Mouse (Mus musculus): ENCODE measurements around the gene Mog. TPM values are rescaled to one million over a fixed set of nuclear protein-coding genes. Genes with fewer than 3 reads are reported as not detected.
A peak's percentile ranks its signal among the peaks of the same experiment; 100 is the strongest.

Gene Mog
- total RNA-seq (2012; rRNA removed) (not detected in 2 replicates), total RNA-seq (2014; rRNA removed) (not detected in 2 replicates), polyA plus RNA-seq (2012; ENCODE audit: insufficient read length, low read depth) (not detected in 2 replicates)

GRCm38 (mm10) chr17:37022628-37023576 lies at the start of gene Mog:
Gene Mog (minus strand): TSS chr17:37023398.
- Histone ChIP-seq H3K4me2 (ENCODE audit: insufficient read depth, low read depth, poor library complexity, severe bottlenecking) (no peak within 1 kb of the TSS), H3K9me3 (replicated peaks; ENCODE audit: low read length) (no peaks in the 10 kb centered on the region), H3K27me3 (replicated peaks) (no peaks in the 10 kb centered on the region), H3K4me1 (ENCODE audit: control insufficient read depth in 1 of 2, insufficient read depth in 2 of 2) (peaks cover 6 to 12% of the 10 kb centered on the region in 2 experiments), H3K79me2 (replicated peaks; ENCODE audit: control insufficient read depth, extremely low read depth, insufficient read depth, poor library complexity, severe bottlenecking) (no peaks in the 10 kb centered on the region), H3K27ac (ENCODE audit: insufficient read depth, low read depth) (no peak within 1 kb of the TSS), H3K4me3 (replicated peaks in 1 of 3; ENCODE audit: low read depth in 2 of 3, low read length in 2 of 3, poor library complexity in 1 of 3) (no peak within 1 kb of the TSS), H3K36me3 (replicated peaks in 1 of 2; ENCODE audit: control insufficient read depth in 1 of 2, insufficient read depth in 1 of 2, low read length in 1 of 2) (no peaks in the 10 kb centered on the region), H3K9ac (ENCODE audit: insufficient read depth, low read depth) (no peak within 1 kb of the TSS)
- TF ChIP-seq MAFK (IDR thresholded peaks at IDR 0.05; ENCODE audit: insufficient replicate concordance, low read length) (no peak), MXI1 (IDR thresholded peaks at IDR 0.05; ENCODE audit: low read depth, low read length) (no peak), NRF1 (IDR thresholded peaks at IDR 0.05; ENCODE audit: low read depth, low read length) (no peak), ETS1 (conservative IDR thresholded peaks at IDR 0.05; ENCODE audit: low read depth, low read length) (no peak), ZKSCAN1 (IDR thresholded peaks at IDR 0.05; ENCODE audit: borderline replicate concordance, low read depth, low read length) (no peak), SMC3 (IDR thresholded peaks at IDR 0.05; ENCODE audit: low read depth, low read length) (no peak), CHD2 (IDR thresholded peaks at IDR 0.05; ENCODE audit: low read length) (0 out of 2 replicates have a peak, but pooled peaks have one; percentile 23), JUN (IDR thresholded peaks at IDR 0.05; ENCODE audit: insufficient read depth, low read depth, low read length) (no peak), SIN3A (IDR thresholded peaks at IDR 0.05; ENCODE audit: low read length) (no peak), ZC3H11A (IDR thresholded peaks at IDR 0.05; ENCODE audit: low read depth, low read length) (no peak), GABPA (IDR thresholded peaks at IDR 0.05; ENCODE audit: insufficient replicate concordance, low read depth, low read length) (no peak), IRF4 (IDR thresholded peaks at IDR 0.05; ENCODE audit: low read depth, low read length) (peak; percentile 83), MAZ (IDR thresholded peaks at IDR 0.05; ENCODE audit: low read depth, low read length) (no peak), EP300 (IDR thresholded peaks at IDR 0.05; ENCODE audit: low read length) (peak; percentile 64), HCFC1 (IDR thresholded peaks at IDR 0.05; ENCODE audit: low read depth, low read length) (no peak), JUND (conservative IDR thresholded peaks at IDR 0.05; ENCODE audit: low read depth, low read length) (no peak), ELF1 (IDR thresholded peaks at IDR 0.05; ENCODE audit: low read depth, low read length) (no peak), MYC (IDR thresholded peaks at IDR 0.05; ENCODE audit: low read depth, low read length) (no peak)
- in situ Hi-C loops (cut with MboI; ENCODE audit: low pct_ligation_motif_present, low pct_unique_long_range_greater_than_20kb, low sequenced_read_pairs) (no loop called here), dilution Hi-C loops (cut with MboI; ENCODE audit: extremely low pct_ligation_motif_present, extremely low pct_unique_long_range_greater_than_20kb, low sequenced_read_pairs) (no loop called here)
- peak; percentile 18 for DNase-seq (ENCODE audit: extremely low read depth)
